27 mouse cellular contexts compared by ENCODE assay signal in genomic region chr19:40178311-40178710, GRCm38 (mm10). TPM values are rescaled to one million over a fixed set of nuclear protein-coding genes. Genes with fewer than 3 reads are reported as not detected.
"Had no signal": no experiment of that assay in that cellular context is flagged by ENCODE, and none has a peak within 500 bp of the region (broad histone marks: within the 10 kb centered on the region; RNA-seq: fewer than 3 reads in every experiment).

No protein-coding gene starts in this region.

- H3K36me3 ChIP-seq: limb, embryonic 10.5 days; limb, embryonic 13.5 days; midbrain, embryonic 12.5 days; neural tube, embryonic 13.5 days; stomach, embryonic 15.5 days had no signal

- H3K27me3 ChIP-seq: limb, embryonic 13.5 days; midbrain, embryonic 12.5 days; neural tube, embryonic 13.5 days; stomach, embryonic 15.5 days had no signal

- H3K4me1 ChIP-seq: limb, embryonic 10.5 days; limb, embryonic 13.5 days; midbrain, embryonic 12.5 days; neural tube, embryonic 13.5 days; stomach, embryonic 15.5 days had no signal

- H3K4me2 ChIP-seq: limb, embryonic 13.5 days; lung, embryonic 14.5 days; midbrain, embryonic 12.5 days; neural tube, embryonic 13.5 days; stomach, embryonic 15.5 days had no signal

- H3K27ac ChIP-seq: layer of hippocampus, adult 2 months; limb, embryonic 10.5 days; limb, embryonic 13.5 days; liver, embryonic 14.5 days; macrophage; midbrain, embryonic 12.5 days; neural tube, embryonic 13.5 days; stomach, embryonic 15.5 days had no signal

- H3K9me3 ChIP-seq: limb, embryonic 10.5 days; limb, embryonic 13.5 days; midbrain, embryonic 12.5 days; neural tube, embryonic 13.5 days had no signal

- DNase-seq: kidney, postnatal 14 days; layer of hippocampus, adult 9-11 months; liver; liver, postnatal 0 days; lung, embryonic 14.5 days; retina, postnatal 1 day; right cerebral cortex, postnatal 25 days; spleen, adult 18-20 months; thymus, adult 18-20 months; thymus, postnatal 36 days had no signal

- H3K9ac ChIP-seq: limb, embryonic 13.5 days; liver, embryonic 14.5 days; liver, postnatal 0 days; lung, embryonic 14.5 days; midbrain, embryonic 12.5 days; neural tube, embryonic 13.5 days; stomach, embryonic 15.5 days had no signal

- H3K4me3 ChIP-seq: layer of hippocampus, adult 2 months; limb, embryonic 10.5 days; limb, embryonic 13.5 days; midbrain, embryonic 12.5 days; myocyte; neural tube, embryonic 13.5 days; stomach, embryonic 15.5 days had no signal

- ATAC-seq: liver, postnatal 0 days; lung, postnatal 0 days; midbrain, embryonic 16.5 days had no signal

RNA-seq across cellular contexts. Expression of gene Cyp2c70, which starts 8.8 kb away (rescaled TPM):
- total RNA-seq: megakaryocyte, adult 5-6 weeks; monocyte, adult 5-6 weeks; neutrophil, adult 5-6 weeks had no signal
- polyA plus RNA-seq: large intestine, adult 2 months; limb, embryonic 10.5 days; limb, embryonic 13.5 days; lung, embryonic 14.5 days; lung, postnatal 0 days; macrophage; midbrain, embryonic 12.5 days; midbrain, embryonic 16.5 days; myocyte; neural tube, embryonic 13.5 days; testis, adult 2 months; urinary bladder, adult 2 months had no signal
